Mouse (Mus musculus) MEL (cell line): Measurements from ENCODE around the gene Nsrp1.

ENCODE experiments used
- BHLHE40 ChIP-seq: IDR thresholded peaks from 2 replicates; pipeline ENCODE4 v1.6.1; 2012; ENCODE audit warnings: low read depth, mild to moderate bottlenecking, inconsistent platforms, low read length, improper control_type of control experiment, borderline replicate concordance
- CTCF ChIP-seq, 3 experiments: IDR thresholded peaks in 2 of 3; conservative IDR thresholded peaks in 1 of 3; 2 replicates each; pipeline ENCODE4 v1.5.1; 2011 to 2012; ENCODE audit warnings: low read length in 3 of 3, low read depth in 2 of 3, mild to moderate bottlenecking in 2 of 3, improper control_type of control experiment in 1 of 3, inconsistent platforms in 1 of 3, mixed read lengths in 1 of 3, moderate library complexity in 1 of 3; ENCODE audit not compliant: control insufficient read depth in 1 of 3, insufficient read depth in 1 of 3, poor library complexity in 1 of 3, severe bottlenecking in 1 of 3
- E2F4 ChIP-seq: IDR thresholded peaks from 2 replicates; pipeline ENCODE4 v1.6.1; 2011; ENCODE audit warnings: low read depth, low read length, improper control_type of control experiment, borderline replicate concordance
- GATA1 ChIP-seq: IDR thresholded peaks from 2 replicates; pipeline ENCODE4 v1.6.1; 2011; ENCODE audit warnings: low read depth, low read length, improper control_type of control experiment
- MAX ChIP-seq: IDR thresholded peaks from 2 replicates; pipeline ENCODE4 v1.6.1; 2011; ENCODE audit warnings: low read length, improper control_type of control experiment
- POLR2A ChIP-seq, 2 experiments: IDR thresholded peaks; 2 replicates each; pipeline ENCODE4 v1.6.1; 2011 to 2012; ENCODE audit warnings: low read length in 2 of 2, mild to moderate bottlenecking in 2 of 2, control low read depth in 1 of 2, improper control_type of control experiment in 1 of 2, low read depth in 1 of 2, moderate library complexity in 1 of 2; ENCODE audit not compliant: control insufficient read depth in 1 of 2, insufficient read depth in 1 of 2, poor library complexity in 1 of 2
- POLR2AphosphoS2 ChIP-seq: IDR thresholded peaks from 2 replicates; pipeline ENCODE4 v1.6.1; 2011; ENCODE audit warnings: low read length, improper control_type of control experiment
- RCOR1 ChIP-seq: IDR thresholded peaks from 2 replicates; pipeline ENCODE4 v1.6.1; 2012; ENCODE audit warnings: low read depth, mild to moderate bottlenecking, inconsistent platforms, low read length, improper control_type of control experiment
- SIN3A ChIP-seq: IDR thresholded peaks from 2 replicates; pipeline ENCODE4 v1.6.1; 2012; ENCODE audit warnings: low read length, improper control_type of control experiment, inconsistent platforms
- TCF12 ChIP-seq: IDR thresholded peaks from 2 replicates; pipeline ENCODE4 v1.6.1; 2014; ENCODE audit warnings: low read depth, mild to moderate bottlenecking, inconsistent platforms, low read length, improper control_type of control experiment, moderate library complexity
- ZNF384 ChIP-seq: IDR thresholded peaks from 2 replicates; pipeline ENCODE4 v1.6.1; 2012; ENCODE audit warnings: low read depth, mild to moderate bottlenecking, inconsistent platforms, low read length, improper control_type of control experiment

- TF ChIP-seq E2F4 (no peak), CTCF (IDR thresholded peaks at IDR 0.05 in 2 of 3, conservative IDR thresholded peaks at IDR 0.05 in 1 of 3; ENCODE audit: control insufficient read depth in 1 of 3, insufficient read depth in 1 of 3, low read depth in 2 of 3, low read length in 3 of 3, poor library complexity in 1 of 3, severe bottlenecking in 1 of 3) (no peak), MAX (no peak), POLR2AphosphoS2 (no peak), ZNF384 (no peak), POLR2A (IDR thresholded peaks at IDR 0.05; ENCODE audit: control insufficient read depth in 1 of 2, insufficient read depth in 1 of 2, low read depth in 1 of 2, low read length in 2 of 2, poor library complexity in 1 of 2) (no peak), GATA1 (no peak), TCF12 (no peak), BHLHE40 (no peak), RCOR1 (no peak), SIN3A (no peak)
Measured at GRCm38 (mm10) chr11:77077792-77078191, 443 bp downstream of the Nsrp1 start.
